Mouse (Mus musculus) c-Kit-positive CD71-negative TER-119-negative erythroid progenitor cells, embryonic 14.5 days (primary cell): ENCODE data around the gene Gm10358.
"Not testable (repeated sequence)": the region's sequence is repeated elsewhere in the genome, so short reads cannot be mapped to it uniquely, and the experiment has no call there.

Source experiments
- DNase-seq: peaks from one replicate; pipeline ENCODE4 v3.0.0-alpha.2; 2013; ENCODE audit warnings: low read depth

The Gm10358 gene

GRCm38 (mm10) chr8:75406489-75406888 is at the start of gene Gm10358:
TSS of gene Gm10358 (minus strand) at chr8:75406589.
- DNase-seq = no peak

GRCm38 (mm10) chr8:75448394-75448793 is 42.0 kb upstream of the Gm10358 start, which contains the start of gene Iqcm:
TSS of gene Iqcm (plus strand) at chr8:75448694.
- no peak for DNase-seq

- not testable (repeated sequence) for DNase-seq
These were observed 9.3 kb upstream of the Gm10358 start for GRCm38 (mm10) chr8:75415696-75416095.

- no peak for DNase-seq
These were observed 21.6 kb downstream of the Gm10358 start for GRCm38 (mm10) chr8:75384770-75385290.

GRCm38 (mm10) chr8:75375530-75376123 is 30.8 kb downstream of the Gm10358 start:
- no peak for DNase-seq

- no peak for DNase-seq
These were observed 34.4 kb downstream of the Gm10358 start for GRCm38 (mm10) chr8:75372006-75372405.
